Mouse (Mus musculus): ENCODE data around the gene Prickle2.

DNA sequence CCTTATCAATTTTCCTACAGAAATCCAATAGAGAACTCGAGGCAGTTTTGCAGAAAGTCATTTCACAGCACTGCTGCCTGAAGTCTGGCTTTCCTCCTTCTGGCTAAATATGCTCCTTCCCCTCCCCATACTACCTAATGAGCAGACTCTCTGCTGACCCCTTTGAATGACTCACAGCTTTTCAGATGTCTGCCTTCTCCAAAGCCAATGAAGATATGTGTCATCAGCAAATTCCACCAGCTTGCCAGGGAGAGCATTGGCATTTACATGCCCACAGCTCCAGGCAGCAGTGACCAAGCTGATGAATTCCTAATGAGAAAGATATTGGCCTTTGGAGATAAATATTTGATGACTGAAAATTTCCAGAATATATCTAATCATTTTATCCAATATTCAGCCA, 121.9 kb downstream of the Prickle2 start:
- no peak for TF ChIP-seq POLR2A (IDR thresholded peaks at IDR 0.05; ENCODE audit: low read depth, low read length)
- no peak for TF ChIP-seq CTCF (IDR thresholded peaks at IDR 0.05; ENCODE audit: extremely low read depth, insufficient read depth, insufficient read length, insufficient replicate concordance)

All from spleen, adult 2 months (tissue).